Mouse (Mus musculus): Measurements from ENCODE around the gene Ewsr1.

DNA sequence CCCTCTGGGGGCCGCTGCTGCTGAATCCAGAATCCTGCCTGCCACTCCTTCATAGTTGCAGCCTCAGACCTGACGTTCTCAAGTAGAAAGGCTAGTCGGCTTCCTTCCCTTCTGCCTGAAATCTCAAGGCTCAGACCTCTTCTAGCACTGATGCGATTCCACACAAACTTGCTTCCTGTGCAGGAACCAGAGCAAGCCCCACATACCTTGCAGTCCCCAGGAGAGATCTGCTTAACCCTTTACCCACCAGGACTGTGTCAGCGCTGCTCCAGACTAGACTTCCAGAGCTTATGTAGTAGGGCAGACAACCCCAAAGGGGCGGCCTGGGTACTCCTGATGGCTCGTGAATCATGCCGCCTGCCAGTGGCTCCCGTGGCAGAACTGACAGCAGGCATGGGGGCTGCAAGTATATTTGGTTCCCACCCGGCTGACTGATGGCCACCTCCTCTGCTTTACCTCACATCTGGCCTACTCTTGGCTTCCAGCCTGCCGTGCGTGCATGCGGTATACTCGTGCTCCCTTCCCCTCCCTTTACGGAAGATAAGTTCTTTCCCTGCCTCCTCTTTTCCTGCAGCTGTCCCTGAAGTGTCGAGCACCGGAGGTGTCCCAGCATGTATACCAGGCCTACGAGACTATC is 57.8 kb downstream of the Ewsr1 start:
- TF ChIP-seq CTCF (IDR thresholded peaks at IDR 0.05; ENCODE audit: low read depth) = no peak
- no peak for TF ChIP-seq EP300 (optimal IDR thresholded peaks at IDR 0.05)

Measured in stomach, postnatal 0 days (tissue).